Mouse (Mus musculus): ENCODE measurements around the gene Tmem117.

DNA sequence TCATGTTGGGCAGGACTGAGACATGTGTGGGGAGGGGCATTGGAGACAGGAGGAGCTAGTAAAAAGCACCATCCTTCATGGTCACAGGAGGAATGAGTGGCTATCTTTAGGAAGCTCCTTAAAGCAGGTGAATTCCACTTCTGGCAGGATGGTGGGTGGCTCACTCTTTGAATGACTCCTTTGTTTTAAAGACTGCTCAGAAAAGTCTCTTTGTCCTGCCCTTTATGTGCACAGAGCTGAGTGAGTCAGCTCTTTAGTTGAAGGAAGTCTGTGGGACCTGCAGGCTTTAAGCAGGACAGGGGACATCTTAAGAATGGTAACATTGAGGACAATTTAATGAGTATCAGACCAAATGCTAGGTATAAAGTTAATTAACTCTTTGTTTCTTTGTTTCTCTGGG, 8.1 kb upstream of the Tmem117 start:
- TF ChIP-seq CTCF (IDR thresholded peaks at IDR 0.05; ENCODE audit: control insufficient read depth, insufficient read depth, insufficient replicate concordance, low read depth, low read length), result no peak
- no peak for TF ChIP-seq POLR2A (IDR thresholded peaks at IDR 0.05; ENCODE audit: control insufficient read depth, low read depth, low read length)

Measured in testis, adult 2 months (tissue).